Mouse (Mus musculus) ES-E14 (cell line): Measurements from ENCODE around the gene Esrrg. TPM values are rescaled to one million over a fixed set of nuclear protein-coding genes. Genes with fewer than 3 reads are reported as not detected.

Source experiments
- DNase-seq: peaks from one replicate; pipeline ENCODE4 v3.0.0-alpha.2; 2013; ENCODE audit warnings: low read depth, low spot score
- H3K27ac ChIP-seq: 2 replicates; pipeline ENCODE4 v1.5.1; 2012; ENCODE audit warnings: low read depth, mild to moderate bottlenecking, low read length, moderate library complexity, mixed read lengths; ENCODE audit not compliant: poor library complexity, insufficient read depth, severe bottlenecking
- H3K36me3 ChIP-seq: 2 replicates; pipeline ENCODE4 v1.6.1; 2012; ENCODE audit warnings: mild to moderate bottlenecking, low read length, moderate library complexity, mixed read lengths; ENCODE audit not compliant: control insufficient read depth, poor library complexity, insufficient read depth, severe bottlenecking
- H3K4me1 ChIP-seq, 2 experiments: fragments of 150-350 bp in 1 of 2; sonication (generic) in 1 of 2; 2 replicates each; pipeline ENCODE4 v1.6.1; 2012; ENCODE audit warnings: low read length in 2 of 2, mild to moderate bottlenecking in 1 of 2, mixed read lengths in 1 of 2; ENCODE audit not compliant: control insufficient read depth in 2 of 2, insufficient read depth in 2 of 2, poor library complexity in 1 of 2
- H3K4me3 ChIP-seq, 2 experiments: fragments of 150-350 bp in 1 of 2; sonication (generic) in 1 of 2; 2 replicates each; pipeline ENCODE4 v1.5.1; 2012; ENCODE audit warnings: low read length in 2 of 2, low read depth in 1 of 2, mild to moderate bottlenecking in 1 of 2, mixed read lengths in 1 of 2; ENCODE audit not compliant: insufficient read depth in 1 of 2, poor library complexity in 1 of 2, severe bottlenecking in 1 of 2
- H3K9ac ChIP-seq: 2 replicates; pipeline ENCODE4 v1.6.1; 2012; ENCODE audit warnings: low read depth, mild to moderate bottlenecking, low read length, mixed read lengths; ENCODE audit not compliant: poor library complexity, insufficient read depth, severe bottlenecking
- H3K9me3 ChIP-seq: fragments of 150-350 bp; sonication (generic); 2 replicates; pipeline ENCODE4 v1.6.1; 2012; ENCODE audit warnings: low read depth, mild to moderate bottlenecking, low read length; ENCODE audit not compliant: control insufficient read depth, insufficient read depth
- CHD2 ChIP-seq: IDR thresholded peaks from 2 replicates; pipeline ENCODE4 v1.6.1; 2014; ENCODE audit warnings: mild to moderate bottlenecking, low read depth, low read length, inconsistent platforms
- HCFC1 ChIP-seq: IDR thresholded peaks from 2 replicates; pipeline ENCODE4 v1.6.1; 2012; ENCODE audit warnings: low read length, inconsistent platforms, borderline replicate concordance; ENCODE audit not compliant: insufficient read depth
- MAFK ChIP-seq: IDR thresholded peaks from 2 replicates; pipeline ENCODE4 v1.6.1; 2014; ENCODE audit warnings: mild to moderate bottlenecking, low read depth, low read length, inconsistent platforms; ENCODE audit not compliant: insufficient read depth
- ZC3H11A ChIP-seq: IDR thresholded peaks from 2 replicates; pipeline ENCODE4 v1.6.1; 2012; ENCODE audit warnings: low read depth, mild to moderate bottlenecking, inconsistent platforms, low read length, borderline replicate concordance
- ZNF384 ChIP-seq: IDR thresholded peaks from 2 replicates; pipeline ENCODE4 v1.6.1; 2012; ENCODE audit warnings: low read depth, low read length, inconsistent platforms
- in situ Hi-C, 2 experiments: fragments of 600-800 bp; cut with MboI; formaldehyde crosslinking; loops; one replicate each; pipeline ENCODE4 v1.15.1; 2025; ENCODE audit warnings: low sequenced_read_pairs in 2 of 2, inconsistent platforms in 1 of 2; ENCODE audit not compliant: unreplicated experiment in 2 of 2
- total RNA-seq: library from RNA; depleted of rRNA; stranded (reverse); fragments of 300-350 nt; gene quantifications from 2 replicates; pipeline ENCODE4 v1.2.3, GENCODE M21; 2012; rRNA removed

The Esrrg gene
- 0.05 and 0.09 TPM in 2 replicates for total RNA-seq

DNA sequence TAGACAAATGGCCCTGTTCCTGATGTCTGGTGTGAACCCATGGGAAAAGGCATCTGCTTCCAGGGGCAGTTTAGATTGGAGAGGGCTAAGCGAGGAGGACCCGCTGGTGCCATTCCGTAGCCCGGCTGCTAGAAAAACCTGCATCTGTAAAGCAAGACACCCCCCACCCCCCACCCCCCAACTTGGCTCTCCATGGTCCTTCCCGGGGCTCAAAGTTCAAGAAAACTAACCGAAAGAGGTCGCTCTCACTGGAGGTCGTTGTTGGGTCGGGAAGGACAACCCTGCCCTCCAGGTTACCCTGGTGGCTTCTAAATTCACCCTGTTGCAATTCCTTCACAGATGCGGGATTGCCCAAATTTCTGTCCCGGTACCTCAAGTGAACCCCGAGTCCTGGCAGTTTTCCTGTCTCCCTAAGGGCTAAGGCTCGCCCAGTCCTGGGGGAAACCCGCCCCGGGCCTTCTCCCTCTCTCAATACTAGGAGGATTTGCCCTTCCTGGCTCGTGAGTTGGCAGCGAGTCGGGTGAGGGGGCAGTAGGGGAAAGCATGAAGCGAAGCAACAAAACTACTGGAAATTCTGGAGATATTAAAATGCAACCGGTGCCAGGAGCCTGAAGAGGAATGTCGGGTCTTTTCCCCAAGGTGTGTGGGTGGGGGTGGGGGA lies at the start of gene Esrrg:
Gene Esrrg (plus strand): TSS at position 531 of the 661 bp plus-strand sequence.
- H3K27ac ChIP-seq, result no peak within 1 kb of the TSS
- H3K9ac ChIP-seq, result no peak within 1 kb of the TSS
- H3K4me3 ChIP-seq, result peak within 1 kb of the TSS; percentile 14 to 39; a peak in 3 of 4 replicates
- H3K4me1 ChIP-seq, result peaks cover 0 to 8% of the 10 kb centered on the region in 2 experiments; a peak in 1 of 4 replicates
- H3K36me3 ChIP-seq, result no peaks in the 10 kb centered on the region
- no peaks in the 10 kb centered on the region for H3K9me3 ChIP-seq
- no peak for TF ChIP-seq CHD2
- no peak for TF ChIP-seq HCFC1
- TF ChIP-seq ZNF384, result no peak
- TF ChIP-seq MAFK, result no peak
- TF ChIP-seq ZC3H11A, result no peak
- DNase-seq, result no peak
- in situ Hi-C loops, result no loop called here

DNA sequence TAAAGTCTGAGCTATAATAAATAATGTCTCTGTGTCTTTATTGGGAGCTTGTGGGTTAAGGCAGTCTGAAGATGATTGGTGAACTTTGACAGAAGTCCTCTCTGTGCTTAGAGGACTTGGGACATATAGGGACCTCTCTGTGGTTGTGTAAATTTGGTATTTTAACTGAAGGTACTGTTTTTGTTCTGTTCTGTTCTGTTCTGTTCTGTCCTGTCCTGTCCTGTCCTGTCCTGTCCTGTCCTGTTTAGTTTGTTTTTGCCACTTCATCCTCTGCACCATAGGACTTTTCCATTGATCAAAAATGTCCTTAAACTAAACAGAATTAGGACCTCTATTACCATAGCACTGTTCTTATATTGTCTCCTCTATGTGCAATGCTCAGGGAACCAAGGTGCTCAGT lies 24.6 kb upstream of the Esrrg start:
- H3K27ac ChIP-seq, result no peak overlapping the region
- no peak overlapping the region for H3K4me3 ChIP-seq
- in situ Hi-C loops, result no loop called here
- H3K9me3 ChIP-seq, result no peaks in the 10 kb centered on the region
- no peaks in the 10 kb centered on the region for H3K36me3 ChIP-seq
- no peaks in the 10 kb centered on the region for H3K4me1 ChIP-seq
- no peak for TF ChIP-seq ZC3H11A
- TF ChIP-seq ZNF384, result no peak
- no peak for TF ChIP-seq MAFK
- no peak overlapping the region for H3K9ac ChIP-seq
- DNase-seq, result no peak

DNA sequence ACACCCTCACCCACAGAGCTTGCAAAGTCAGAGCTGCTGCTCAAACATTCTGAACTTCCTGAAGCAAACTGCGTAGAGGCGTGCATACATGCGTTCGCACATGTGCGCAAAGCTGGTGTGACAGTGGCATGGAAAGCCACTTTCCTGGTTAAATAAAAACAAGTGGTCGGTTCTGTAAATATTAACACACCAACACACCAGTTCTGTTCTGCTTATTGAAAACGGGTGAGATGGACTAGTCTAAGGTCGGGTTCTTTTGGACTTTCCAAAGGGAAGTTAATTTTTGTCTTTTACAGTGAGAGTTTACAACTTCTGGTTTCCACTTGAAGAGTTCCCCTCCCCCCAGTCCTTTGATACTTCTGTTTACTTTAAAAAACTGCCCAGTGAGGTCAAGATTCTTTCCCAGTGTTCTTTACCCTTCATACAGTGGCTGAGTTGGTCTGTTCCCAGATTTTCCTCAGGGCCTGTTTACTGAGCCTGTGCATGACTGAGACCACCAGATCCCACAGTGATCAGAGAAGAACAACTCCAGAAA lies 22.0 kb upstream of the Esrrg start:
- H3K9me3 ChIP-seq, result no peaks in the 10 kb centered on the region
- no peak overlapping the region for H3K27ac ChIP-seq
- H3K4me3 ChIP-seq, result no peak overlapping the region
- in situ Hi-C loops, result no loop called here
- no peak overlapping the region for H3K9ac ChIP-seq
- no peak for DNase-seq
- no peaks in the 10 kb centered on the region for H3K36me3 ChIP-seq
- no peak for TF ChIP-seq CHD2
- no peak for TF ChIP-seq MAFK
- TF ChIP-seq HCFC1, result no peak
- no peak for TF ChIP-seq ZC3H11A
- no peak for TF ChIP-seq ZNF384
- no peaks in the 10 kb centered on the region for H3K4me1 ChIP-seq

DNA sequence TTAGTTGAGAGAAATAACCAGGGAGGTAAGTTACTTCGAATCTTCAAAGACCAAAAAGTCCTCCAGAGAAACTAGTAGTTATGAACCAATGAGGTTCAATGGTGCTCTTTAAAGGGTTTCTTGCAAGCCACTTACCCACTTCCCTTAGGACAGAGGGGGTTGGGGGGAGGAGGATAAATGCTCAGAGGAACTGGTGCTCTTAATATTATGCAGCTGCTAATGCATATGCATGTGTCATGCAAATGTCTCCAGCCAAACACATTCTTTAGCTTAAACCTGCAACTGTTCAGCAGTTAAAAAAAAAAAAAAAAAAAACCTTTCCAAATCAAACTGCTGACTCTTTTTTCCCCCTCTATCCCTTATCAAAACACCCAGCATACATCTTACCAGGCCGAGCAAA lies 5.6 kb upstream of the Esrrg start:
- in situ Hi-C loops, result no loop called here
- H3K4me3 ChIP-seq, result no peak overlapping the region
- no peak for DNase-seq
- H3K4me1 ChIP-seq, result peaks cover 0 to 8% of the 10 kb centered on the region in 2 experiments; a peak in 1 of 4 replicates
- H3K9me3 ChIP-seq, result no peaks in the 10 kb centered on the region
- no peak for TF ChIP-seq CHD2
- TF ChIP-seq ZC3H11A, result no peak
- no peak for TF ChIP-seq HCFC1
- TF ChIP-seq MAFK, result no peak
- no peak for TF ChIP-seq ZNF384
- no peaks in the 10 kb centered on the region for H3K36me3 ChIP-seq
- no peak overlapping the region for H3K27ac ChIP-seq
- no peak overlapping the region for H3K9ac ChIP-seq

DNA sequence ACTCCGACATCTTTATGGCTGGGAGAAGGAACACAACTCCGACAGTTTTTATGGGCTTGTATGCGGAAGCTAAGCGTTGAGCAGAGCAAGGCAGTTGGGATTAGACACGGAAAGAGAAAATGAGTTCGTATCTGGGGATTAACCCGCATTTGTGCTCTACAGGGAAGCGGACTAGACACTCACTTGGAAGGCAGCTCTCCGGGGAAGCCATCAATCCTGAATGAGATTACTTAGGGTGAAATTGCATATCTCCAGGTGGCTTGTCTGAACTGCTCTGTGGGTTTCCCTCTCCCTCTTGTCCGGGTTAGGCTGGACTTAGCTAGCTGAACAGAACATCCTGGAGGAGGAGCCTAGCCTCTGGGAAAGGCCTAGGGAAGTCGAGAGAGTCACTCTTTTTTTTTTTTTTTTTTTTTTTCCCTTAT lies 4.5 kb upstream of the Esrrg start:
- H3K9ac ChIP-seq, result no peak overlapping the region
- peak; percentile 58 for DNase-seq
- no peaks in the 10 kb centered on the region for H3K36me3 ChIP-seq
- no peak overlapping the region for H3K4me3 ChIP-seq
- TF ChIP-seq ZC3H11A, result no peak
- peak; percentile 80 for TF ChIP-seq ZNF384
- in situ Hi-C loops, result no loop called here
- no peaks in the 10 kb centered on the region for H3K9me3 ChIP-seq
- H3K27ac ChIP-seq, result no peak overlapping the region
- peaks cover 0 to 8% of the 10 kb centered on the region in 2 experiments; a peak in 1 of 4 replicates for H3K4me1 ChIP-seq
